Mouse (Mus musculus): Measurements from ENCODE around the gene Pgap1.

The Pgap1 gene

GRCm38 (mm10) chr1:54557301-54558229, at the start of gene Pgap1:
Gene Pgap1, minus strand, starts transcription at chr1:54557684.
- peak; percentile 86 to 89 for DNase-seq

GRCm38 (mm10) chr1:54606936-54607335, 49.5 kb upstream of the Pgap1 start:
- no peak for DNase-seq

GRCm38 (mm10) chr1:54601692-54602091, 44.2 kb upstream of the Pgap1 start:
- no peak for DNase-seq

GRCm38 (mm10) chr1:54600275-54600674, 42.8 kb upstream of the Pgap1 start:
- no peak for DNase-seq

GRCm38 (mm10) chr1:54597594-54598217, 40.2 kb upstream of the Pgap1 start:
- no peak for DNase-seq

GRCm38 (mm10) chr1:54596151-54596550, 38.7 kb upstream of the Pgap1 start:
- no peak for DNase-seq

GRCm38 (mm10) chr1:54587076-54587475, 29.6 kb upstream of the Pgap1 start:
- no peak for DNase-seq

GRCm38 (mm10) chr1:54585971-54586555, 28.6 kb upstream of the Pgap1 start:
- no peak for DNase-seq

- peak in 1 of 2 experiments; percentile 18 for DNase-seq
These were observed 27.9 kb upstream of the Pgap1 start for GRCm38 (mm10) chr1:54585278-54585846.

- no peak for DNase-seq
These were observed 27.2 kb upstream of the Pgap1 start for GRCm38 (mm10) chr1:54584588-54585277.

- no peak for DNase-seq
These were observed 21.1 kb upstream of the Pgap1 start for GRCm38 (mm10) chr1:54578358-54579184.

GRCm38 (mm10) chr1:54569102-54569501, 11.6 kb upstream of the Pgap1 start:
- no peak for DNase-seq

- DNase-seq, result no peak
These were observed 6.4 kb upstream of the Pgap1 start for GRCm38 (mm10) chr1:54563923-54564322.

- DNase-seq, result peak; percentile 28 to 31
These were observed 780 bp downstream of the Pgap1 start for GRCm38 (mm10) chr1:54556586-54557221.

- peak in 1 of 2 experiments; percentile 9 for DNase-seq
These were observed 1.9 kb downstream of the Pgap1 start for GRCm38 (mm10) chr1:54555364-54556140.

GRCm38 (mm10) chr1:54552621-54553020, 4.9 kb downstream of the Pgap1 start:
- no peak for DNase-seq

GRCm38 (mm10) chr1:54545200-54545599, 12.3 kb downstream of the Pgap1 start:
- peak; percentile 36 to 48 for DNase-seq

- no peak for DNase-seq
These were observed 14.6 kb downstream of the Pgap1 start for GRCm38 (mm10) chr1:54542920-54543319.

- no peak for DNase-seq
These were observed 26.3 kb downstream of the Pgap1 start for GRCm38 (mm10) chr1:54531170-54531569.

- DNase-seq, result no peak
These were observed 33.8 kb downstream of the Pgap1 start for GRCm38 (mm10) chr1:54523717-54524116.
